Mouse (Mus musculus): ENCODE results near the gene 1110059E24Rik.
A peak's percentile ranks its signal among the peaks of the same experiment; 100 is the strongest.
"Not testable (repeated sequence)": the region's sequence is repeated elsewhere in the genome, so short reads cannot be mapped to it uniquely, and the experiment has no call there.

The 1110059E24Rik gene

DNA sequence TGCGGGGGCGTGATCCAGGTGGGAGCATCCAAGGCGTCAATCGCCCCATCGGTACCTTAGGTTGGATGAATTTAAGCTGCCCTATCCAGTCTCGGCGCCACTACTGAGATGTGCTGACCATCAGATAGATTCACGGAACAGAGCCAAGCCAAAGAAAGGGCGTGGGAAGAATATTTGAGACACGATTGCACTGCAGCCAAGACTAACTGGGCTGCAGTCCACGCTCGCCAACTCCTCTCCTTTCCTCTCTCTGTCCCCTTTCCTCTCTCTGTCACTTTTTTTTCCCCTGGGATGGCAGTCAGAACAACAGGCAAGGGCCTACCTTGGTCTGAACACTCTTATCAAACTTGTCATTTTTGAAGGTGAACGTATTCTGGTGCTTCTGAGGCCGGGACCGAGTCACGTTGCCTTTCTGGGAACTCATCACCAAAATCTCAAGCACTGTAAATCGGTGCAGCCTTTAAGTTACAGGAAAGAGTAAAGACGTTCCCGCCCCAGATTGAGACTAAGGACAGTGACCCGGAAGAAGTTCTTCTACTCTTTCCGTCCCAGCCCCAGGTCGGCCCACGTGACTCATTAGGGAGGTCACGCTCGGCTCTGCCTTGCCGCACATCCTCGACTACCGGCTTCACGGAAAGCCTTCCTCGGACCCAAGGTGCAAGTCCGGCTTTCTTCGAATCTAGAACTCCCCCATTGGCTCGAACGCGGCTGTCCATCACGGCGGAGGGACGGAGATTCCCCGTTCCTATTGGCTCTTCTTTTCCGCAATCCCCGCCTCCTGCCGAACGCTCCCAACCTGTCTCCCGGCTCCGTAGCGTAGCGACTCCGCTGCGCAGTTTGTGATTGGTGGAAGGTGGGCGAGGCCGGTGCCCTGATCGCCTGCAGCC, at the start of gene 1110059E24Rik:
1110059E24Rik (minus strand) TSS at position 692 of the 887 bp plus-strand sequence.
- peak; percentile 98 for DNase-seq (ENCODE audit: low spot score in 2 of 2)

GRCm38 (mm10) chr19:21680986-21681385, 28.2 kb upstream of the 1110059E24Rik start:
- no peak for DNase-seq (ENCODE audit: low spot score in 2 of 2)

- DNase-seq (ENCODE audit: low spot score in 2 of 2), result no peak
Observed at GRCm38 (mm10) chr19:21680091-21680490, 27.3 kb upstream of the 1110059E24Rik start.

- DNase-seq (ENCODE audit: low spot score in 2 of 2), result no peak
Observed at GRCm38 (mm10) chr19:21674354-21675096, 21.7 kb upstream of the 1110059E24Rik start.

DNA sequence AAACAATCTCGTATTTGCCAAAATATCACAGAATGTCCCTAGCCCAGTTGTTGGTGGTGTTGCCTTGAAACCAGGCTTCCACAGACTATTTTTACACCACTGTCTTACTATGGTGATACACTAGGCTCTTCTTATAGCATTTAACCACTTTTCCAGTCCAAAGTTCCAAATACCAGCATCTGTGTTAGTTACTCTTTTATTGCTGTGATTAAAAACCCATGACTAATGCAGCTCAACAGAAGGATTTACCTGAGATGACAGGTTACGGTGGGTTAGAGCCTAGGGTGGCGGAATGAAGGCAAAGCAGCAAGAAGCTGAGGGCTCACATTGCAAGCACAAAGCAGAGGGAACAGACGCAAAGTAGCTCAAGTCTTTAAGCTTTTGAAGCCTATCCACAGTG, 16.9 kb upstream of the 1110059E24Rik start:
- no peak for DNase-seq (ENCODE audit: low spot score in 2 of 2)

DNA sequence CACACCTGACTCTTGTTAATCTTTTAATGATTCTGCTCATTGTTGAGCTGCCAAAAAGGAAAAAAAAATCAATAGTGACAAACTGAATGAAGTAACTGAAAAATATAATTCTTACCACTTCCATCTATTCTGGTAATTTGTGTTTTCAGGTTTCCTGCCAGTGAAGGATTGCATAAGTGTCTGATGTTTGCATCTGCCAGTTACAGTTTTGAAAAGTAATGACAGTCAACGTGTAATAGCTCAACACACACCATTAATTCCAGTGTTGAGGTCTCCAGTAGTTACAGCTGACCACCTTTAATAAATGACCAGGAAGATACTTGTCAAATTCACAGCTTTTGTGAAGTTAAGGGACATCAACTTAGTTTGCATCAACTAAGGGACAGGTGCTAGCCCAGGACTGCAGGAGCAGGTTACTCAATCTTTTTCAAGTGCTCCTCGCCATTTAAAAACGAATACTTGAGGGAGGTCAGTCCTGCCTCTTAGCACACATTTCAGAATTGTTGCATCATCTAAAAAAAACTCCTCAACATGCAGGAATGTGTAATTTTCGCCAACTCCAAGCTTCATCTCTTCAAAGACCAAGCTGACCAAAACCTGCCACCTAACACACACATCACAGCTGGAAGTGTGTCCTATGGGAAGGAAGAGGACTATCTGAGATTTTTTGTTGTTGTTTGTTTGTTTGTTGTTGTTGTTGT, 11.1 kb upstream of the 1110059E24Rik start:
- no peak for DNase-seq (ENCODE audit: low spot score in 2 of 2)

DNA sequence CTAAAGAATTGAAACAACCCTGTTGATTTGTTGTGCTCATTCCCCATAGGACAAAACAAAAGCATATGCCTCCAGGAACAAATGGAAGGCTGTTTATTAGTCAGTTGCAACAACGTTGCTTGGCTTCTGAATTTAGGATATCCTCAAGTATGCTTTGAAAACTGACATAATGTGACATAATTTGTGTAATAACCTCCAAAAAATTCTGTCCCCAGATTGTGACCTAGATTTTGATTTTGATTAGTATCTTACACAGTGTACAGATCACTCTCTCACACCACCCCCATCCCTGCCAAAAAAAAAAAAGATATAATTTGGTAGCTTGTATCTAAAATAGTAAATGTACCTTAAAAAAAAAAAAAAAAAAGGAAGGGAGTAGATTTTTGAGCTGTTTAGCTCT, 8.0 kb upstream of the 1110059E24Rik start:
- no peak for DNase-seq (ENCODE audit: low spot score in 2 of 2)

- no peak for DNase-seq (ENCODE audit: low spot score in 2 of 2)
Observed at GRCm38 (mm10) chr19:21654788-21655187, 2.0 kb upstream of the 1110059E24Rik start.

- peak; percentile 58 to 61 for DNase-seq (ENCODE audit: low spot score in 2 of 2)
Observed at GRCm38 (mm10) chr19:21653172-21653981, 601 bp upstream of the 1110059E24Rik start, which contains the start of gene Abhd17b. Gene Abhd17b (plus strand): TSS chr19:21653185.

GRCm38 (mm10) chr19:21651664-21652063, 1.1 kb downstream of the 1110059E24Rik start:
- no peak for DNase-seq (ENCODE audit: low spot score in 2 of 2)

DNA sequence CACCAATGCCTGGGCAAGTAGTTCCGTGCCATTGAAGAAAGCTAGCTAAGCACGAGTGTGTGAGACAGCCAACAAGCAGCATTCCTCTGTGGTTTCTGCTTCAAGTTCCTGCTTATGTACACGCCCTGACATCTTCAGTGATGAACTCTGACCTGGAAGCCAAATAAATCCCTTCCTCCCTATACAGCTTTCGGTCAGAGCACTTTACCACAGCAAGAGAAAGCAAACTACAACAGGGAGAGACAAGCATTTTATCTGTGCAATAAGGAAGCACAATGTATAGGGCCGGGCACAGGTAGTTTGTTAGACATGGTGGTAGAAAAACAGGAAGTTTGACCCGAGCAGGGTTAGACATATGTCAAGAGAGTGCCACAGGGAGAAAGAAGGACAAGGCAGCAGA, 6.6 kb downstream of the 1110059E24Rik start:
- DNase-seq (ENCODE audit: low spot score in 2 of 2), result no peak

DNA sequence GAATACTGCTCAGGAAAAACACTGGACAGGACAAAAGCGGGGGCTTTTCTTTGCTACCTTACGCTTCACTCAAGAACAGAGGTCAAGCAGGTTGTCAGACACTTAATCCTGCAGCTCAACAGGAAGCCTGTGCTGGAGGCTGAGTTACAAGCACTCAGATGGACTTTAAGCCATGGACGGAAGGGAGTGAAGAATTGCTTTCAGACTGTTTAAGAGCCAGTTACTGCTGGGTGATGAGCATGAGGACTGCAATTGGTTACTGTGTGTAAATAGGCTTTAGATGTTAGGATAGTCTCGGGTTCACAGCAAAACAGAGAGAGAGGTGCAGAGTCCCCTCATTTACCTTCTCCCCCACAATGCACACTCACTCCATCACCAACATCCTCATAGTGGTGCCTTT, 7.5 kb downstream of the 1110059E24Rik start:
- DNase-seq (ENCODE audit: low spot score in 2 of 2), result no peak

DNA sequence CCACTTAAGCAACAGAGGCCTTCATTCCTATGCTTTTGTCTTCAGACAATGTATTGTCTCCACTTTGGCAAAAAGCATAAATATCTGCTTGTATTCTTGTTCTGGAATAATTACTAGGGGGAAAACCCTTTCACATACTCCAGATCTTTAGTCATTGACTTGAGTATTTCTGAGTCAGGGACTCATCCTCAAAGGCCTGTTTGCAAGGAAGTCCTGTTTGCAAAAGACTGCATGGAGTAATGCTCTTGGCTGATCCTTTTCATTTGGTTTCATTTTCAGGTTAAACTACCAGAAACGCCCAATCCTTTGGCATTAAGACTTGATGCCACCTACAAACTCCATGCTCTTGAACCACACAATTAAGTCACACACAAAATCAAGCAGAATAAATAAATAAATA, 8.8 kb downstream of the 1110059E24Rik start:
- no peak for DNase-seq (ENCODE audit: low spot score in 2 of 2)

- DNase-seq (ENCODE audit: low spot score in 2 of 2), result no peak
Observed at GRCm38 (mm10) chr19:21637672-21638071, 15.1 kb downstream of the 1110059E24Rik start.

GRCm38 (mm10) chr19:21636907-21637306, 15.9 kb downstream of the 1110059E24Rik start:
- no peak for DNase-seq (ENCODE audit: low spot score in 2 of 2)

DNA sequence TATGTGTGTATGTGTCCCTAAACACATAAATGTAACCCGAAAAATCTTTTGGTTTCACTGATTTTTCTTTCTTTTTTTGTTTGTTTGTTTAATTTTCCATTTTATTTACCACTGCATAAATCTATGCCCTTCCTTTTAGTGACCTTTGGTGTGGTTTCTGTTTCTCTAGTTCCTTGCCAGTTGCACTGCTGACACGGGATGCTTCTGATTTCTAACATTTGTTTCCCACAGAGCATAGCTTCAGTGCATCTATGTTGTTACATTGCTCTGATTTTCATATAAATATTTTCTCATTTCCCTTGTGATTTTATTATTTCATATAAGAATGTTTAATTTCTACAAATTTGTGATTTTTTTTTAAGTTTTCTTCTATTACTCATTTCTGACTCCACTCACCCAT, 17.4 kb downstream of the 1110059E24Rik start:
- DNase-seq (ENCODE audit: low spot score in 2 of 2), result no peak

GRCm38 (mm10) chr19:21630656-21631331, 22.0 kb downstream of the 1110059E24Rik start:
- no peak for DNase-seq (ENCODE audit: low spot score in 2 of 2)

- DNase-seq (ENCODE audit: low spot score in 2 of 2), result no peak
Observed at GRCm38 (mm10) chr19:21629501-21629900, 23.3 kb downstream of the 1110059E24Rik start.

- no peak for DNase-seq (ENCODE audit: low spot score in 2 of 2)
Observed at GRCm38 (mm10) chr19:21629030-21629429, 23.7 kb downstream of the 1110059E24Rik start.

GRCm38 (mm10) chr19:21628440-21628839, 24.3 kb downstream of the 1110059E24Rik start:
- not testable (repeated sequence) for DNase-seq (ENCODE audit: low spot score in 2 of 2)
